Mouse (Mus musculus): Measurements from ENCODE around the gene Kif6.

DNA sequence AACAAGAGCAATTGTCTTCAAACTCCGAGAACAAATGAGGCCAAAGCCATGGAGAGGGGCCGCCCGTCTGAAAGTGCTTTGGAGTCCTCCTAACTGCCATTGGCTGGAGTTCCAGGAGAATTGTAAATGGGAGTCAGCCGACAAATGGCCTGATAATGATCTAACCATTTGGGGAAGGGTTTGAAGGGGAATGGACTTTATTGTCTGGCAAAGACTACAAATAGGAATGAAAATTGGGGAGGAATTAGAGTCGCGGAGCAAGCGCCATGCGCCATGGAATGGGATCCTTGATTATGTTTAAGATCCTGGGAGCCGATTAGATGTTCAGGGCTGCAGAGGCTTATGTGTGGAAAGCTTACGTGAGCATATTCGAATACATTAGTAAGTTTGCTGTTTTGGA lies 146.3 kb downstream of the Kif6 start:
- TF ChIP-seq POLR2A (IDR thresholded peaks at IDR 0.05; ENCODE audit: borderline replicate concordance, extremely low read depth, insufficient read depth, insufficient read length, poor library complexity, severe bottlenecking), result no peak
- TF ChIP-seq CTCF (IDR thresholded peaks at IDR 0.05; ENCODE audit: borderline replicate concordance, extremely low read depth, insufficient read depth, insufficient read length), result no peak
